Mouse (Mus musculus): ENCODE data around the gene Stim2.

DNA sequence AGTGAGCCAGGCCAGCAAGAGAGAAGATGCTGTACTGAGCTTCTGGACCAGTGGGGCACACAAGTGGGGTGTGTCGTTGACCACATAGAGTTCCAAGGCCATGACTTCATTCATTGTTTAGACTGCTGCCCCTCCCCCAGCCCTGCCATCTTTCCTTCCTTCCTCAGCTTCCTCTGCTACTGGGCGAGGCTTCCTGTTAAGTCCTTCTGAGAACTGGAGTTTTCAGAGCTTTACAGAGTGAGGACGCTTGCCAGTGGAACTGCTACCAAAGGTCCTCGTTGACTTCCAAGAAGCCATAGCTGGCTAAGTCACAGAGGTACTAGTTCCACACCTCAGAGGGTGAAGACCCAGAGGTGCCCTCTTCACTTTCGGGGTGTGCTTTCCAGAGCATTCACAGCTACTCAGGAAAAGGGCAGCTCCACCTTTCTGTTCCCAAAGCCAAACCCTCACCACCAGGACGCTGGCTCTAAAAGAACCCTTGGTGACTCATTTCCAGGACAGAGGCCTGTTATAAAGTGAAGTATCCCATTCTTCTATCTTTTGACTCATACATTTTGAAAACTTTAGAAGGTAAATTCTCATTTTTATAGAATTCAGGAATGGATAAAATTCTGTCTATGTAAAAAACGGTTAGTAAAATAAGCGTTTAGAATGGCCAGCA is 49.6 kb upstream of the Stim2 start:
- TF ChIP-seq CTCF (IDR thresholded peaks at IDR 0.05; ENCODE audit: borderline replicate concordance, control insufficient read depth, extremely low read depth, insufficient read depth, low read length, poor library complexity) (no peak), POLR2A (IDR thresholded peaks at IDR 0.05; ENCODE audit: control insufficient read depth, extremely low read depth, insufficient read depth, low read length, poor library complexity) (no peak)

All from thymus, adult 2 months (tissue).